Mouse (Mus musculus): Measurements from ENCODE around the gene Limd2.
A peak's percentile ranks its signal among the peaks of the same experiment; 100 is the strongest.

The Limd2 gene

GRCm38 (mm10) chr11:106173228-106173627 lies 12.6 kb upstream of the Limd2 start:
- DNase-seq (ENCODE audit: low spot score in 2 of 2): no peak

GRCm38 (mm10) chr11:106170807-106171206 lies 10.1 kb upstream of the Limd2 start:
- DNase-seq (ENCODE audit: low spot score in 2 of 2): no peak

GRCm38 (mm10) chr11:106167435-106167834 lies 6.8 kb upstream of the Limd2 start:
- DNase-seq (ENCODE audit: low spot score in 2 of 2): no peak

- DNase-seq (ENCODE audit: low spot score in 2 of 2): no peak
Measured at GRCm38 (mm10) chr11:106164601-106165180, 4.0 kb upstream of the Limd2 start.

GRCm38 (mm10) chr11:106163546-106163945 lies 2.9 kb upstream of the Limd2 start:
- peak; percentile 50 to 74 for DNase-seq (ENCODE audit: low spot score in 2 of 2)

GRCm38 (mm10) chr11:106162237-106162636 lies 1.6 kb upstream of the Limd2 start:
- no peak for DNase-seq (ENCODE audit: low spot score in 2 of 2)

- DNase-seq (ENCODE audit: low spot score in 2 of 2): peak; percentile 73
Measured at GRCm38 (mm10) chr11:106159921-106160840, 479 bp downstream of the Limd2 start.

- peak in 1 of 2 experiments; percentile 60 for DNase-seq (ENCODE audit: low spot score in 2 of 2)
Measured at GRCm38 (mm10) chr11:106159216-106159920, 1.3 kb downstream of the Limd2 start.

- DNase-seq (ENCODE audit: low spot score in 2 of 2): no peak
Measured at GRCm38 (mm10) chr11:106158930-106159215, 1.8 kb downstream of the Limd2 start.

- no peak for DNase-seq (ENCODE audit: low spot score in 2 of 2)
Measured at GRCm38 (mm10) chr11:106158081-106158929, 2.4 kb downstream of the Limd2 start.

- no peak for DNase-seq (ENCODE audit: low spot score in 2 of 2)
Measured at GRCm38 (mm10) chr11:106157154-106157553, 3.5 kb downstream of the Limd2 start.

GRCm38 (mm10) chr11:106156257-106156656 lies 4.4 kb downstream of the Limd2 start:
- no peak for DNase-seq (ENCODE audit: low spot score in 2 of 2)

GRCm38 (mm10) chr11:106155761-106156160 lies 4.9 kb downstream of the Limd2 start:
- DNase-seq (ENCODE audit: low spot score in 2 of 2): no peak

- DNase-seq (ENCODE audit: low spot score in 2 of 2): no peak
Measured at GRCm38 (mm10) chr11:106154770-106155169, 5.9 kb downstream of the Limd2 start.

GRCm38 (mm10) chr11:106154091-106154490 lies 6.6 kb downstream of the Limd2 start:
- DNase-seq (ENCODE audit: low spot score in 2 of 2): no peak

GRCm38 (mm10) chr11:106152132-106152531 lies 8.5 kb downstream of the Limd2 start:
- DNase-seq (ENCODE audit: low spot score in 2 of 2): no peak

GRCm38 (mm10) chr11:106151219-106151618 lies 9.4 kb downstream of the Limd2 start:
- DNase-seq (ENCODE audit: low spot score in 2 of 2): no peak

GRCm38 (mm10) chr11:106134580-106135528 lies 25.8 kb downstream of the Limd2 start:
- peak; percentile 90 to 92 for DNase-seq (ENCODE audit: low spot score in 2 of 2)

GRCm38 (mm10) chr11:106132516-106132915 lies 28.1 kb downstream of the Limd2 start:
- DNase-seq (ENCODE audit: low spot score in 2 of 2): no peak

GRCm38 (mm10) chr11:106129477-106129876 lies 31.2 kb downstream of the Limd2 start:
- DNase-seq (ENCODE audit: low spot score in 2 of 2): no peak
